Mouse (Mus musculus) heart, embryonic 14.5 days (tissue): ENCODE measurements around the gene Gabrq. TPM values are rescaled to one million over a fixed set of nuclear protein-coding genes. Genes with fewer than 3 reads are reported as not detected.

Source experiments
- ATAC-seq: fragments of 200-750 bp; cut with Nextera tagmentation; 2 replicates; pipeline ENCODE4 v1.8.0; 2017; ENCODE audit warnings: low read depth, moderate TSS enrichment; ENCODE audit not compliant: insufficient number of reproducible peaks, insufficient read depth, low FRiP score
- H3K27ac ChIP-seq, 2 experiments: fragments of 200-500 bp in 1 of 2; fragments of 300-500 bp in 1 of 2; sonication (generic) in 1 of 2; replicated peaks in 1 of 2; 2 replicates each; pipeline ENCODE4 v1.5.1; 2012 to 2014; ENCODE audit warnings: low read depth in 2 of 2, low read length in 2 of 2, control low read depth in 1 of 2, mild to moderate bottlenecking in 1 of 2, mixed read lengths in 1 of 2; ENCODE audit not compliant: control insufficient read depth in 1 of 2, insufficient read depth in 1 of 2
- H3K27me3 ChIP-seq: fragments of 300-500 bp; sonication (generic); 2 replicates; pipeline ENCODE4 v1.6.1; 2014; ENCODE audit warnings: mild to moderate bottlenecking, low read length, control low read depth; ENCODE audit not compliant: control insufficient read depth, insufficient read depth
- H3K36me3 ChIP-seq: fragments of 300-500 bp; sonication (generic); 2 replicates; pipeline ENCODE4 v1.6.1; 2014; ENCODE audit warnings: mild to moderate bottlenecking, control low read depth, low read length, mixed read lengths; ENCODE audit not compliant: control insufficient read depth, insufficient read depth
- H3K4me1 ChIP-seq, 2 experiments: fragments of 200-500 bp in 1 of 2; fragments of 300-500 bp in 1 of 2; sonication (generic) in 1 of 2; 2 replicates each; pipeline ENCODE4 v1.6.1; 2012 to 2014; ENCODE audit warnings: low read length in 2 of 2, control low read depth in 1 of 2, mixed read lengths in 1 of 2; ENCODE audit not compliant: control insufficient read depth in 2 of 2, insufficient read depth in 2 of 2
- H3K4me2 ChIP-seq: fragments of 300-500 bp; sonication (generic); 2 replicates; pipeline ENCODE4 v1.6.1; 2014; ENCODE audit warnings: mild to moderate bottlenecking, low read length
- H3K4me3 ChIP-seq, 2 experiments: fragments of 200-500 bp in 1 of 2; fragments of 300-500 bp in 1 of 2; sonication (generic) in 1 of 2; 2 replicates each; pipeline ENCODE4 v1.5.1; 2012 to 2014; ENCODE audit warnings: low read length in 2 of 2, mild to moderate bottlenecking in 2 of 2, control low read depth in 1 of 2, low read depth in 1 of 2, moderate library complexity in 1 of 2; ENCODE audit not compliant: control insufficient read depth in 1 of 2, insufficient read depth in 1 of 2
- H3K9ac ChIP-seq: fragments of 300-500 bp; sonication (generic); 2 replicates; pipeline ENCODE4 v1.6.1; 2014; ENCODE audit warnings: mild to moderate bottlenecking, low read length
- H3K9me3 ChIP-seq: fragments of 300-500 bp; sonication (generic); 2 replicates; pipeline ENCODE4 v1.6.1; 2016; ENCODE audit warnings: low read length, control low read depth; ENCODE audit not compliant: control insufficient read depth
- WGBS: fragments of 180-500 bp; shearing (Covaris S2); extraction: QIAGEN DNeasy Blood & Tissue Kit; methylation state at CpG from one replicate; pipeline ENCODE4 v1.1.7; 2014; 5-methylcytosine and 5-hydroxymethylcytosine counted together
- polyA plus RNA-seq: library from polyadenylated mRNA; unstranded; fragments of >200 nt; fragmentation: Nextera tagmentation; extraction: Ambion mirVana; gene quantifications from 2 replicates; pipeline ENCODE4 v1.2.1, GENCODE M21; 2014

Gene Gabrq
- 0.15 and 0.28 TPM in 2 replicates for polyA plus RNA-seq

- 0 out of 4 replicates have a peak, but pooled peaks cover 0 to 3% of the 10 kb centered on the region in 2 experiments for H3K4me1 ChIP-seq
- peaks cover 24% of the 10 kb centered on the region for H3K27me3 ChIP-seq
- WGBS = 24% methylated on average over 43 of the region's 43 CpGs
- no peaks in the 10 kb centered on the region for H3K9me3 ChIP-seq
- no peak for ATAC-seq
- peak within 1 kb of the TSS; percentile 31 to 33 for H3K4me3 ChIP-seq
- H3K4me2 ChIP-seq = peak within 1 kb of the TSS; percentile 67
- no peak within 1 kb of the TSS for H3K27ac ChIP-seq
- H3K36me3 ChIP-seq = no peaks in the 10 kb centered on the region
- H3K9ac ChIP-seq = no peak within 1 kb of the TSS
Observed at GRCm38 (mm10) chrX:72824776-72825588, at the start of gene Gabrq. TSS of gene Gabrq (plus strand) at chrX:72825178.

DNA sequence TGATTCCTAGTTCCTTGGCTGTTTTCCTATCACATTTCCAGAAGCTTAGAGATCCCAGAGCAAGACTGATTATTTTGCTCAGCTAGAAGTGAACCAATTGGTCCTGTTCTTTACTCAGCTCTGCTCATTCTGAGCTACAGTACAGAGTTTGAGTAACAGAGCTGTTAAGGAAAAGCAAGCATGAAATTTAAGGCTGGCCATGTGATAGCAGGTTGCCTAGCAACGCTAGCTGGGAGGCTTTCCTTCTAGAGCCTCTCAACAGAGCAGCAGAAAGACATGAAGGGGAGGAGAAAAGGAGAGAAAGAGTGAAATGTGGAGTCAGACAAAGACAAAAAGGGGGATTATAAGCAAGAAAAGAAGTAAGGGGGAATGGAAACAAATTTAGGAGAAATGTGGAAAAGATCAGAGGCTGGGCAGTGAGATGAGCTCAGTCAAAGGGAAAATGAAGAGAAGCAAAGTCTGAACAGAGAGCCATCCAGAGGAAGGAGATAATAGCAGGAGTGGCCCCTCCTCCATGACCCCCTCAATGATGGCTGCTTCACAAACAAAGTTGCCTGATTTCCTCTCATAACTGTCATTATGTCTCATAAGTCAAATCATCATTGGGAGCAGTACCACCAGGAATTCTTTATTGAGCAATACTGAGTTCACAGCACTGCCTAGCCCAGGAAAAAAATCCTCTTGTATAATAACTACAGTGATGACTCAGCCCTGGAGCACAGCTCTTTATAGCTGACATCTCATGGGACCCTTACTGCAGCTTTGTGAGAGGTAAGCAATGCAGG, 36.0 kb upstream of the Gabrq start:
- ATAC-seq = no peak

DNA sequence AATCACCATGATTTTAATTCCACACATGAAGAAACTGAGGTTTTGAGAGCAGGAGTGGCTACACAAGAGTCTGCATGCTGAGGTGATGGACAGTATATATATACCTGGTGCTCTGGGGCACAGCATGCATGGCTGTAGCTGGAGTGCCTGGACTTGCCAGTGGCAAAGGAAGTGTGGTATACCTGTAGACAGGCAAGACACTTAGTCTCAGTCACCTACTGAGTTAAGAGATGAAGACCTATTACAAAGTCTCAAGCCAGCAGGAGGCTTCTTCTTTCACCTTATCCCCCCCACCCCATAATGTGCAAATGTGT, 35.5 kb upstream of the Gabrq start:
- Histone ChIP-seq H3K27me3 (no peaks in the 10 kb centered on the region), H3K36me3 (no peaks in the 10 kb centered on the region), H3K9me3 (no peaks in the 10 kb centered on the region), H3K4me3 (no peak overlapping the region), H3K27ac (no peak overlapping the region), H3K9ac (no peak overlapping the region), H3K4me2 (no peak overlapping the region), H3K4me1 (no peaks in the 10 kb centered on the region)
- no peak for ATAC-seq

More for the DNA sequence above, 36.0 kb upstream of the Gabrq start:
- Histone ChIP-seq H3K4me2 (no peak overlapping the region), H3K4me3 (no peak overlapping the region), H3K4me1 (no peaks in the 10 kb centered on the region), H3K27me3 (no peaks in the 10 kb centered on the region), H3K36me3 (no peaks in the 10 kb centered on the region), H3K9ac (no peak overlapping the region), H3K9me3 (no peaks in the 10 kb centered on the region), H3K27ac (no peak overlapping the region)
- WGBS = 33% methylated on average over 1 of the region's 1 CpGs

DNA sequence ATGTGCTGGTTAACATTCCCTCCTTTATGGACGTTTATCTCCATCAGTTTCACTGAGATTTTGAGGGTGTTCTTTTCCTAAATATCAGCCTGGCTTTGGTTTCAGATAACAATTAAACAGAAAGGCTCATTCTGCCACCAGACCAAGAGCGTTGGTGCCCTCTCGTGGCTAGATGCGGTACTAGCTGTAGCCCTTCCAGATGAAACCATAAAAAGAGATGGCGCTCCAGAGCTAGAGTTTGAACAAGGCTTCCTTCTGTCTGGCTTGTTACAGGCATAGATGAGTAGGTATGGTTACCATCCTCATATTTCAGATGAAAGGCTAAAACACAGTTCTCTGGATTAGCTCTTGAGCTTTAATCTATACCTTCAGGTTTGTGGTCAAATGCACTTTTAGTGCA, 5.4 kb upstream of the Gabrq start:
- Histone ChIP-seq H3K4me2 (no peak overlapping the region), H3K27me3 (peaks cover 5% of the 10 kb centered on the region), H3K9ac (no peak overlapping the region), H3K9me3 (no peaks in the 10 kb centered on the region), H3K27ac (no peak overlapping the region), H3K4me3 (no peak overlapping the region), H3K36me3 (no peaks in the 10 kb centered on the region), H3K4me1 (no peaks in the 10 kb centered on the region)
- WGBS = 1% methylated on average over 5 of the region's 5 CpGs
- no peak for ATAC-seq

GRCm38 (mm10) chrX:72823310-72823709, 1.7 kb upstream of the Gabrq start:
- Histone ChIP-seq H3K27ac (no peak overlapping the region), H3K9ac (no peak overlapping the region), H3K4me2 (no peak overlapping the region), H3K36me3 (no peaks in the 10 kb centered on the region), H3K9me3 (no peaks in the 10 kb centered on the region), H3K4me1 (0 out of 4 replicates have a peak, but pooled peaks cover 0 to 3% of the 10 kb centered on the region in 2 experiments), H3K4me3 (no peak overlapping the region), H3K27me3 (peaks cover 24% of the 10 kb centered on the region)
- ATAC-seq = no peak
- 57% methylated on average over 2 of the region's 2 CpGs for WGBS

DNA sequence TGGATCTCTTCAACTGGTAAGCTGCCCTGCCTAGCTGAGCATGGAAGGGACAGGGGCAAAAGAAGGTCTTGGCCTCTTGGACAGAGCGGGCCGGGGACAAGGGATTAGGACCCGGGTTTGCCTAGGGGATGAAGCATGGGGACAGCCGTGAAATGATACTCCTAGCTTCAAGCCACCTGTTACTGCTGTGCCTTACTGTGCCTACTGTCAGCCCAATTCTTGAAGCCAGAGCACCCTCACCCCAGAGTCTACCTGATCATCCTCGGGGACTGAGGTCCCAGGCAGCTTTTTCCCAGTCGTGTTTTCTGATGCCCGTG, 569 bp downstream of the Gabrq start:
- Histone ChIP-seq H3K4me3 (peak overlapping the region in 1 of 2 experiments; percentile 31; a peak in 3 of 4 replicates), H3K27ac (no peak overlapping the region), H3K36me3 (no peaks in the 10 kb centered on the region), H3K27me3 (peaks cover 24% of the 10 kb centered on the region), H3K4me2 (peak overlapping the region; percentile 67), H3K9me3 (no peaks in the 10 kb centered on the region), H3K4me1 (0 out of 4 replicates have a peak, but pooled peaks cover 0 to 3% of the 10 kb centered on the region in 2 experiments), H3K9ac (no peak overlapping the region)
- no peak for ATAC-seq
- WGBS = 58% methylated on average over 7 of the region's 7 CpGs
